Mouse (Mus musculus): Measurements from ENCODE around the gene Stmnd1. TPM values are rescaled to one million over a fixed set of nuclear protein-coding genes. Genes with fewer than 3 reads are reported as not detected.

Gene Stmnd1
- total RNA-seq, 2 experiments from 2014 or later = 0.22 to 0.55 TPM

Other genes with a start within 250 kb of the Stmnd1 start
- 100 to 1,000 TPM; 223 to 227 TPM for gene Rbm24, start 144.7 kb downstream of the Stmnd1 start, total RNA-seq (2021)
- 100 to 1,000 TPM; 113 to 124 TPM for gene Cap2, start 228.1 kb downstream of the Stmnd1 start, total RNA-seq (2021)